Mouse (Mus musculus) neural tube, embryonic 10.5 days (tissue): ENCODE results near the gene Hdac4.
A peak's percentile ranks its signal among the peaks of the same experiment; 100 is the strongest.

Source experiments
- DNase-seq: peaks from one replicate; pipeline ENCODE4 v3.0.0-alpha.2; 2017; ENCODE audit warnings: low spot score; ENCODE audit errors: extremely low spot score

Gene Hdac4

GRCm38 (mm10) chr1:92195360-92196149 is at the start of gene Hdac4:
Gene Hdac4 (minus strand): TSS chr1:92195699.
- DNase-seq: no peak

- no peak for DNase-seq
These were observed 48.0 kb upstream of the Hdac4 start for GRCm38 (mm10) chr1:92243549-92243948.

GRCm38 (mm10) chr1:92240072-92240471 is 44.6 kb upstream of the Hdac4 start:
- DNase-seq: no peak

GRCm38 (mm10) chr1:92235600-92235999 is 40.1 kb upstream of the Hdac4 start:
- DNase-seq: no peak

- no peak for DNase-seq
These were observed 29.8 kb upstream of the Hdac4 start for GRCm38 (mm10) chr1:92225297-92225696.

GRCm38 (mm10) chr1:92223956-92224891 is 28.7 kb upstream of the Hdac4 start:
- peak; percentile 16 for DNase-seq

GRCm38 (mm10) chr1:92216710-92217109 is 21.2 kb upstream of the Hdac4 start:
- no peak for DNase-seq

- DNase-seq: no peak
These were observed 20.6 kb upstream of the Hdac4 start for GRCm38 (mm10) chr1:92215996-92216630.

- no peak for DNase-seq
These were observed 19.7 kb upstream of the Hdac4 start for GRCm38 (mm10) chr1:92215131-92215638.

GRCm38 (mm10) chr1:92212003-92212750 is 16.7 kb upstream of the Hdac4 start:
- DNase-seq: peak; percentile 63

- no peak for DNase-seq
These were observed 7.3 kb upstream of the Hdac4 start for GRCm38 (mm10) chr1:92202639-92203352.

- DNase-seq: no peak
These were observed 5.0 kb downstream of the Hdac4 start for GRCm38 (mm10) chr1:92190463-92190862.

- DNase-seq: no peak
These were observed 8.4 kb downstream of the Hdac4 start for GRCm38 (mm10) chr1:92187137-92187536.

- DNase-seq: no peak
These were observed 10.9 kb downstream of the Hdac4 start for GRCm38 (mm10) chr1:92184600-92184999.

- no peak for DNase-seq
These were observed 12.3 kb downstream of the Hdac4 start for GRCm38 (mm10) chr1:92183101-92183790.

- DNase-seq: no peak
These were observed 13.5 kb downstream of the Hdac4 start for GRCm38 (mm10) chr1:92181970-92182369.

GRCm38 (mm10) chr1:92180141-92181137 is 15.1 kb downstream of the Hdac4 start:
- peak; percentile 99 for DNase-seq

GRCm38 (mm10) chr1:92179489-92180006 is 16.0 kb downstream of the Hdac4 start:
- peak; percentile 71 for DNase-seq
